Mouse (Mus musculus) liver, embryonic 13.5 days (tissue): ENCODE measurements at regions not wholly inside any gene's neighbourhood (a gene's known extent, or its start where the extent isn't known, plus 50 kb on each side); places are given as distances from the start of the nearest gene placed in this dataset.

Experiments
- ATAC-seq: fragments of 200-750 bp; cut with Nextera tagmentation; 2 replicates; pipeline ENCODE4 v1.8.0; 2017; ENCODE audit warnings: low read depth, mild to moderate bottlenecking, moderate number of reproducible peaks, moderate library complexity
- DNase-seq: peaks from one replicate; pipeline ENCODE4 v3.0.0; 2022
- H3K27ac ChIP-seq: fragments of 300-500 bp; sonication (generic); 2 replicates; pipeline ENCODE4 v1.5.1; 2015; ENCODE audit warnings: moderate library complexity, mild to moderate bottlenecking, inconsistent platforms
- H3K27me3 ChIP-seq: fragments of 300-500 bp; sonication (generic); 2 replicates; pipeline ENCODE4 v1.6.1; 2015; ENCODE audit warnings: mild to moderate bottlenecking, inconsistent platforms
- H3K36me3 ChIP-seq: fragments of 300-500 bp; sonication (generic); 2 replicates; pipeline ENCODE4 v1.6.1; 2015; ENCODE audit warnings: mild to moderate bottlenecking, inconsistent platforms
- H3K4me1 ChIP-seq: fragments of 300-500 bp; sonication (generic); replicated peaks from 2 replicates; pipeline ENCODE4 v1.6.1; 2015; ENCODE audit warnings: inconsistent platforms
- H3K4me2 ChIP-seq: fragments of 300-500 bp; sonication (generic); 2 replicates; pipeline ENCODE4 v1.6.1; 2015; ENCODE audit warnings: inconsistent platforms, mild to moderate bottlenecking, moderate library complexity
- H3K4me3 ChIP-seq: fragments of 300-500 bp; sonication (generic); replicated peaks from 2 replicates; pipeline ENCODE4 v1.5.1; 2015; ENCODE audit warnings: mild to moderate bottlenecking, inconsistent platforms
- H3K9ac ChIP-seq: fragments of 300-500 bp; sonication (generic); 2 replicates; pipeline ENCODE4 v1.6.1; 2015; ENCODE audit warnings: mild to moderate bottlenecking, inconsistent platforms
- H3K9me3 ChIP-seq: fragments of 300-500 bp; sonication (generic); replicated peaks from 2 replicates; pipeline ENCODE4 v1.6.1; 2016; ENCODE audit warnings: inconsistent platforms
- WGBS: fragments of 180-500 bp; shearing (Covaris S2); methylation state at CpG from one replicate; pipeline ENCODE4 v1.1.7; 2015; ENCODE audit not compliant: insufficient replicate concordance; 5-methylcytosine and 5-hydroxymethylcytosine counted together

- no peak for DNase-seq
Observed at GRCm38 (mm10) chr1:128753427-128754012, 161.4 kb upstream of the Cxcr4 start.

DNA sequence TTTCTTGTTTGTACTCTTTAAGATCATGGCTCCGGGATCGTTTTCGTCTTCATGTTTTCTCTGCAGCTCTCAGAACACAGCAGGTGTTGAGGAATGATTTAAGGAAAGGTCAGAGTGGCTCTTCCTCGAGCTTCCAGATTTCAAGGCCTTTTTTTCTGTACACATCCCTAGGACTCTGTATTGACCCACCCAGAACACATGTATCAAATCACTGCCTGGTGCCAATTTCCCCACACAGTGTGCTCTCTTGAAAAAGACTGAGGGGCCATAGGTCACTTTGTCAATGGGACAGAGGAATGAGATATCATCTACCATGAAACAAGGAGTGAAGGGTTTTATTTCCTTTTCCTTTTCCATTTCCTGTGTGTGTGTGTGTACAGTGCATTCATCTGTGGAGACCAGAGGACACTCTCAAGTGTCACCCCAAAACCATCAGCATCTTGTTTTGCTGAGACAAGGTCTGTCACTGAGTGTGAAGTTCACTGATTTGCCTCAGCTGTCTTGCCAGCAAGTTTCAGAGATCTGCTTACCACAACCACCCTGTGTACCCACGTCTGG is 157.4 kb upstream of the Cxcr4 start:
- Histone ChIP-seq H3K4me3 (no peak overlapping the region), H3K36me3 (no peaks in the 10 kb centered on the region), H3K4me2 (no peak overlapping the region), H3K4me1 (no peaks in the 10 kb centered on the region), H3K27ac (no peak overlapping the region), H3K9me3 (no peaks in the 10 kb centered on the region), H3K27me3 (no peaks in the 10 kb centered on the region), H3K9ac (no peak overlapping the region)
- 60% methylated on average over 5 of the region's 5 CpGs for WGBS
- ATAC-seq (no peak), DNase-seq (no peak)

More at GRCm38 (mm10) chr1:128753427-128754012, 161.4 kb upstream of the Cxcr4 start:
- 52% methylated on average over 3 of the region's 3 CpGs for WGBS
- ATAC-seq, result no peak
- no peak overlapping the region for H3K9ac ChIP-seq
- H3K4me2 ChIP-seq, result no peak overlapping the region
- H3K27me3 ChIP-seq, result no peaks in the 10 kb centered on the region
- H3K4me3 ChIP-seq, result no peak overlapping the region
- no peaks in the 10 kb centered on the region for H3K4me1 ChIP-seq
- no peaks in the 10 kb centered on the region for H3K9me3 ChIP-seq
- no peak overlapping the region for H3K27ac ChIP-seq
- no peaks in the 10 kb centered on the region for H3K36me3 ChIP-seq

GRCm38 (mm10) chr1:128747196-128747790 is 155.2 kb upstream of the Cxcr4 start:
- Histone ChIP-seq H3K36me3 (no peaks in the 10 kb centered on the region), H3K4me2 (no peak overlapping the region), H3K27me3 (no peaks in the 10 kb centered on the region), H3K4me1 (no peaks in the 10 kb centered on the region), H3K9ac (no peak overlapping the region), H3K4me3 (no peak overlapping the region), H3K27ac (no peak overlapping the region), H3K9me3 (no peaks in the 10 kb centered on the region)
- ATAC-seq (no peak), DNase-seq (no peak)
- WGBS, result 69% methylated on average over 12 of the region's 12 CpGs

DNA sequence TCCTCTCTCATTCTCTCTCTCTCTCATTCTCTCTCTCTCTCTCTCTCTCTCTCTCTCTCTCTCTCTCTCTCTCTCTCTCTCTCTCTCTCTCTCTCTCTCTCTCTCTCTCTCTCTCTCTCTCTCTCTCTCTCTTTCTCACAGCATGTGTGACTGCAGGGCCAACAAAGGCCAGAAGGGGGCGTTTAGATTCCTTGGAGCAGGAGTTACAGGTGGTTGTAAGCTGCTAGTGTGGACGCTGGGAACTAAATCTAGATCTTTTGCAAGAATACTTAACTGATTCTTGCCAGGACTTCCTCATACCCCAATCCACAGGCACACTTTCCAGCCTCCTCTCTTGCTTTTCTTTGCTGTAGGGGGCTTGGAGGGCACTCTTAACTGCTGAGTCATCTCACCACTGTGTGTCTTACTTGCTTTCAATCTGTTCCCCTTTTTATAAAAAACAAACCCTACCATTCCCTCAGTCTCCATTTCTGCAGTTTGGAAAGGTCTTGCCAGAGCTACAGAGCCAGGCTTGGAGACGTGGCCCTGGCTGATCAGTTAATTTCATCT is 154.4 kb upstream of the Cxcr4 start:
- Histone ChIP-seq H3K27me3 (no peaks in the 10 kb centered on the region), H3K9me3 (no peaks in the 10 kb centered on the region), H3K4me3 (no peak overlapping the region), H3K27ac (no peak overlapping the region), H3K36me3 (no peaks in the 10 kb centered on the region), H3K4me1 (no peaks in the 10 kb centered on the region), H3K4me2 (no peak overlapping the region), H3K9ac (no peak overlapping the region)
- ATAC-seq (no peak), DNase-seq (no peak)
- WGBS, result 32% methylated on average over 3 of the region's 3 CpGs

- DNase-seq (no peak), ATAC-seq (no peak)
- Histone ChIP-seq H3K27ac (no peak overlapping the region), H3K36me3 (no peaks in the 10 kb centered on the region), H3K27me3 (no peaks in the 10 kb centered on the region), H3K4me1 (no peaks in the 10 kb centered on the region), H3K4me3 (no peak overlapping the region), H3K9me3 (no peaks in the 10 kb centered on the region), H3K4me2 (no peak overlapping the region), H3K9ac (no peak overlapping the region)
- WGBS, result 59% methylated on average over 2 of the region's 2 CpGs
Observed at GRCm38 (mm10) chr1:128740616-128741015, 148.5 kb upstream of the Cxcr4 start.

- H3K4me3 ChIP-seq, result no peak overlapping the region
- H3K4me2 ChIP-seq, result no peak overlapping the region
- H3K9me3 ChIP-seq, result no peaks in the 10 kb centered on the region
- H3K27ac ChIP-seq, result no peak overlapping the region
- H3K27me3 ChIP-seq, result no peaks in the 10 kb centered on the region
- H3K36me3 ChIP-seq, result no peaks in the 10 kb centered on the region
- no peak for ATAC-seq
- H3K9ac ChIP-seq, result no peak overlapping the region
- H3K4me1 ChIP-seq, result no peaks in the 10 kb centered on the region
- no peak for DNase-seq
- WGBS, result 37% methylated on average over 4 of the region's 4 CpGs
Observed at GRCm38 (mm10) chr1:128738152-128738551, 146.1 kb upstream of the Cxcr4 start.

GRCm38 (mm10) chr1:128734857-128735256 is 142.8 kb upstream of the Cxcr4 start:
- Histone ChIP-seq H3K36me3 (no peaks in the 10 kb centered on the region), H3K4me2 (no peak overlapping the region), H3K4me1 (no peaks in the 10 kb centered on the region), H3K9me3 (no peaks in the 10 kb centered on the region), H3K4me3 (no peak overlapping the region), H3K27ac (no peak overlapping the region), H3K27me3 (no peaks in the 10 kb centered on the region), H3K9ac (no peak overlapping the region)
- DNase-seq (no peak), ATAC-seq (no peak)
- WGBS, result 53% methylated on average over 2 of the region's 2 CpGs

DNA sequence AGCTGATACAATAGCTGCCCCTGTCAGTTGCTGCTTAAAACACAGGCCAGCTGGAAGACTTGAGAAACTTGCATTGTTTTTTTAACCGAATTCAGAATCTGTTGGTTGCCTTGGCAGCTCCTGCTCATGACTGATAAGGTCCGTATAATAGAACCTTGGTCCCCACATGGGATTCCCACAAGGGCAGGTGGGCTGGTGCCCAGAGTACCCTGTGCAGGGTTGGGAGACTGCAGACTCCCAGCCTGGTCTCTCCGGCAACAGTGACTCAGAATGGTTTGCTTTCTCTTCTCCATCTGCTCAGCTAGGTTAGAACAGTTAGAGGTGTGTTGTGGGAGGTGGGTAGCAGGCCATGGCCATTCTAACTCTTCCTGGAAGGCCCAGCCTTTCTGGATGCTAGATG is 139.4 kb upstream of the Cxcr4 start:
- Histone ChIP-seq H3K9me3 (no peaks in the 10 kb centered on the region), H3K9ac (no peak overlapping the region), H3K4me1 (no peaks in the 10 kb centered on the region), H3K27me3 (no peaks in the 10 kb centered on the region), H3K4me2 (no peak overlapping the region), H3K4me3 (no peak overlapping the region), H3K36me3 (no peaks in the 10 kb centered on the region), H3K27ac (no peak overlapping the region)
- ATAC-seq (no peak), DNase-seq (no peak)
- 62% methylated on average over 3 of the region's 3 CpGs for WGBS

- no peak overlapping the region for H3K9ac ChIP-seq
- 43% methylated on average over 6 of the region's 6 CpGs for WGBS
- H3K27ac ChIP-seq, result no peak overlapping the region
- no peaks in the 10 kb centered on the region for H3K4me1 ChIP-seq
- no peaks in the 10 kb centered on the region for H3K9me3 ChIP-seq
- H3K27me3 ChIP-seq, result no peaks in the 10 kb centered on the region
- H3K36me3 ChIP-seq, result no peaks in the 10 kb centered on the region
- no peak for ATAC-seq
- no peak overlapping the region for H3K4me2 ChIP-seq
- H3K4me3 ChIP-seq, result no peak overlapping the region
- DNase-seq, result no peak
Observed at GRCm38 (mm10) chr1:128724433-128725091, 132.5 kb upstream of the Cxcr4 start.

GRCm38 (mm10) chr1:128723843-128724242 is 131.8 kb upstream of the Cxcr4 start:
- H3K27ac ChIP-seq, result no peak overlapping the region
- no peak for ATAC-seq

GRCm38 (mm10) chr1:128722061-128722471 is 130.0 kb upstream of the Cxcr4 start:
- DNase-seq, result no peak
- H3K4me1 ChIP-seq, result no peaks in the 10 kb centered on the region
- H3K27ac ChIP-seq, result no peak overlapping the region
- no peak overlapping the region for H3K4me2 ChIP-seq
- H3K9me3 ChIP-seq, result no peaks in the 10 kb centered on the region
- no peak overlapping the region for H3K4me3 ChIP-seq
- ATAC-seq, result no peak
- 20% methylated on average over 2 of the region's 2 CpGs for WGBS
- H3K27me3 ChIP-seq, result no peaks in the 10 kb centered on the region
- H3K9ac ChIP-seq, result no peak overlapping the region
- H3K36me3 ChIP-seq, result no peaks in the 10 kb centered on the region

More at GRCm38 (mm10) chr1:128723843-128724242, 131.8 kb upstream of the Cxcr4 start:
- no peak overlapping the region for H3K4me2 ChIP-seq
- WGBS, result 54% methylated on average over 3 of the region's 3 CpGs
- H3K9me3 ChIP-seq, result no peaks in the 10 kb centered on the region
- DNase-seq, result no peak
- no peaks in the 10 kb centered on the region for H3K36me3 ChIP-seq
- no peak overlapping the region for H3K9ac ChIP-seq
- H3K4me3 ChIP-seq, result no peak overlapping the region
- H3K27me3 ChIP-seq, result no peaks in the 10 kb centered on the region
- no peaks in the 10 kb centered on the region for H3K4me1 ChIP-seq
